Mouse (Mus musculus) midbrain, embryonic 16.5 days (tissue): ENCODE results near the gene Igfbp4. TPM values are rescaled to one million over a fixed set of nuclear protein-coding genes. Genes with fewer than 3 reads are reported as not detected.

Experiments
- ATAC-seq: fragments of 200-750 bp; cut with Nextera tagmentation; 2 replicates; pipeline ENCODE4 v1.8.0; 2017; ENCODE audit warnings: moderate TSS enrichment
- H3K27ac ChIP-seq: fragments of 300-500 bp; sonication (generic); 2 replicates; pipeline ENCODE4 v1.5.1; 2014; ENCODE audit warnings: mild to moderate bottlenecking, low read length, mixed read lengths
- H3K27me3 ChIP-seq: fragments of 300-500 bp; sonication (generic); 2 replicates; pipeline ENCODE4 v1.6.1; 2014; ENCODE audit warnings: low read depth, low read length, mixed read lengths; ENCODE audit not compliant: control insufficient read depth, insufficient read depth
- H3K36me3 ChIP-seq: fragments of 300-500 bp; sonication (generic); 2 replicates; pipeline ENCODE4 v1.6.1; 2014; ENCODE audit warnings: mild to moderate bottlenecking, low read length, moderate library complexity, mixed read lengths; ENCODE audit not compliant: control insufficient read depth, insufficient read depth
- H3K4me1 ChIP-seq: fragments of 300-500 bp; sonication (generic); 2 replicates; pipeline ENCODE4 v1.6.1; 2014; ENCODE audit warnings: mild to moderate bottlenecking, low read length, mixed read lengths; ENCODE audit not compliant: control insufficient read depth, insufficient read depth
- H3K4me2 ChIP-seq: fragments of 300-500 bp; sonication (generic); 2 replicates; pipeline ENCODE4 v1.6.1; 2014; ENCODE audit warnings: mild to moderate bottlenecking, low read length, mixed read lengths
- H3K4me3 ChIP-seq: fragments of 300-500 bp; sonication (generic); 2 replicates; pipeline ENCODE4 v1.5.1; 2014; ENCODE audit warnings: low read depth, mild to moderate bottlenecking, low read length, moderate library complexity, mixed read lengths
- H3K9ac ChIP-seq: fragments of 300-500 bp; sonication (generic); 2 replicates; pipeline ENCODE4 v1.6.1; 2014; ENCODE audit warnings: low read depth, low read length, mixed read lengths
- H3K9me3 ChIP-seq: fragments of 300-500 bp; sonication (generic); replicated peaks from 2 replicates; pipeline ENCODE4 v1.6.1; 2014; ENCODE audit warnings: mild to moderate bottlenecking, low read length, mixed read lengths; ENCODE audit not compliant: control insufficient read depth, poor library complexity, severe bottlenecking
- WGBS: fragments of 180-500 bp; shearing (Covaris S2); extraction: QIAGEN DNeasy Blood & Tissue Kit; methylation state at CpG from one replicate; pipeline ENCODE4 v1.1.7; 2014; 5-methylcytosine and 5-hydroxymethylcytosine counted together
- polyA plus RNA-seq: library from polyadenylated mRNA; unstranded; fragments of >200 nt; fragmentation: Nextera tagmentation; extraction: Ambion mirVana; gene quantifications from 2 replicates; pipeline ENCODE4 v1.2.1, GENCODE M21; 2015

Igfbp4 gene
- polyA plus RNA-seq, 1 experiment from 2014 or later, result 117 TPM

DNA sequence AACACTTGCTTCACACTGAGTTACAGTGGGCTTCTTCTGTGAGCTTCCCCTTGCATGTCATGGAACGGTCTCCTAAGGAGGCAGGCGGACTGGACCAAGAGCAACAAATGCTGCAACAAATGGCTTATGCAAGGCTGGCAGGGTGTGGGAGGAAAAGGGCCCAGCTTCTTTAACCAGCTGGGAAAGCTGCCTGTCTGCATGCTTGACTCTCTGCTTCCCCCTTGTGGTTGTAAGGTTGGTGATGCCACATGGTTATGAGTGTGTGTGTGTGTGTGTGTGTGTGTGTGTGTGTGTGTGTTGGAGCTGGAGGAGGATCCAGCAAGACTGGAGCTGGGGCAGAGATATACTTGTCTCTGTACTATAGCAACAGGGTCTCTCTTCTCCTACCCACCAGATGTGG is 24.9 kb downstream of the Igfbp4 start:
- H3K4me3 ChIP-seq, result no peak overlapping the region
- H3K36me3 ChIP-seq, result no peaks in the 10 kb centered on the region
- ATAC-seq, result no peak
- H3K9me3 ChIP-seq, result no peaks in the 10 kb centered on the region
- 20% methylated on average over 2 of the region's 2 CpGs for WGBS
- H3K9ac ChIP-seq, result no peak overlapping the region
- H3K27me3 ChIP-seq, result no peaks in the 10 kb centered on the region
- H3K27ac ChIP-seq, result no peak overlapping the region
- no peak overlapping the region for H3K4me2 ChIP-seq
- H3K4me1 ChIP-seq, result peaks cover 6% of the 10 kb centered on the region; the same call in 1 of the 2 replicates

DNA sequence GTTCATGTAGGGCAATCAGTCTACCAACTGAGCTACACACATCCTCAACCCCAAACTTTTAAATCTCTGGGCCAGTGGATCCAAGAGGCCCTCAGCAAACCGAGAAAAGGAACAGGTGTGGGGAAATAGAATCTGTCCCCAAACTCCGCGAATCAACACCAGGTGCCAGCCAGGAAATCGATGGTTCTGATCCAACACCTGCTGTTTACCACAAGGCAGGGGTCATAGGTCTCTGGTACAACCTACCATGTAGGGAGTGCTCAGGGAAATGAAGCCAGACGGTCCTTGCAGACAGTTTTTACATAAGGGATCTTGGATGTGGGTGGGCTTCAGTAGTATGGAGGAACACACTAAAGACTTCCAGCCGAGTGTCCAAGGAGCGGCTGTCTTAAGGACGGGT is 26.5 kb downstream of the Igfbp4 start:
- H3K4me1 ChIP-seq, result peaks cover 9% of the 10 kb centered on the region; the same call in 1 of the 2 replicates
- H3K4me3 ChIP-seq, result no peak overlapping the region
- H3K27me3 ChIP-seq, result no peaks in the 10 kb centered on the region
- ATAC-seq, result no peak
- 87% methylated on average over 8 of the region's 8 CpGs for WGBS
- no peak overlapping the region for H3K27ac ChIP-seq
- no peaks in the 10 kb centered on the region for H3K9me3 ChIP-seq
- H3K9ac ChIP-seq, result no peak overlapping the region
- no peaks in the 10 kb centered on the region for H3K36me3 ChIP-seq
- no peak overlapping the region for H3K4me2 ChIP-seq

DNA sequence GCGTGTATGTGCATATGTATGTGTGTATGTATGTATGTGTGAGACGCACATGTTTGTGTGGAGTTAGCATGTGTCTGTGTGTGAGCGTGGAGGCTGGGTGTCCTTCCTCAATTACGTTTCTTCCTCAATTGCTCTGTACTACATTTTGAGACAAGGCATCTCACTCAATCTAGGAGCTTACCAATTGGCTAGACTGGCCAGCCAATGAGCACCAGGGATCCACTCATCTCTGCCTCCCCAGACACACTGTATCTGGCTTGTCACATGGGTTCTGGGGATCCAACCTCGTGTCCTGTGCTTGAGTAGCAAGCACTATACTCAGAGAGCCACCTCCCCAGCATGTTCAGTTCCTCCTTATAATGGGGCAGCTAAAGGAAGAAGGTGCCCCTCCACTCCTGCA is 27.4 kb downstream of the Igfbp4 start:
- H3K9me3 ChIP-seq, result no peaks in the 10 kb centered on the region
- no peak overlapping the region for H3K4me2 ChIP-seq
- no peak overlapping the region for H3K27ac ChIP-seq
- ATAC-seq, result no peak
- peaks cover 5% of the 10 kb centered on the region; the same call in 1 of the 2 replicates for H3K4me1 ChIP-seq
- no peak overlapping the region for H3K4me3 ChIP-seq
- H3K27me3 ChIP-seq, result no peaks in the 10 kb centered on the region
- H3K9ac ChIP-seq, result no peak overlapping the region
- no peaks in the 10 kb centered on the region for H3K36me3 ChIP-seq
- WGBS, result 82% methylated on average over 5 of the region's 5 CpGs

DNA sequence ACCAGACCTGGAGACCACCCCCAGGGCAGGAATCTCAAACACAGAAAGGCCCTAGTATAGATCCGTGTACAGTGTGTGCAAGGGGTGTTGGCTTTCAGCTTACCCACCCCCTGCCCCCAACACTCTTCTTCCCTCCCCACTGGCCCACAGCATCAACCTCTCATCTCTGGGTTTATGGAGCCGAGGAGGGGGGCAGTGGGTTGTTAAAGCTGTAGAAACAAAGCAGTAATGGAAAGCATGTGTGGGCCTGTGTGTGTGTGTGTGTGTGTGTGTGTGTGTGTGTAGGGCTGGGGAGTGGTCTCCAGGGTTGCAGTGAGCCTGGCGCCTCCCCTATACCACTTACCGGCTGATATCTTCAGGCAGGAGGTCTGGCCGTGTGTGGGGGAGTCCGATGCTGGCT is 30.8 kb downstream of the Igfbp4 start:
- Histone ChIP-seq H3K4me3 (no peak overlapping the region), H3K4me1 (0 out of 2 replicates have a peak, but pooled peaks cover 4% of the 10 kb centered on the region), H3K9me3 (no peaks in the 10 kb centered on the region), H3K27me3 (no peaks in the 10 kb centered on the region), H3K4me2 (no peak overlapping the region), H3K36me3 (no peaks in the 10 kb centered on the region), H3K9ac (no peak overlapping the region), H3K27ac (no peak overlapping the region)
- ATAC-seq, result no peak
- 40% methylated on average over 6 of the region's 6 CpGs for whole genome bisulfite sequencing

DNA sequence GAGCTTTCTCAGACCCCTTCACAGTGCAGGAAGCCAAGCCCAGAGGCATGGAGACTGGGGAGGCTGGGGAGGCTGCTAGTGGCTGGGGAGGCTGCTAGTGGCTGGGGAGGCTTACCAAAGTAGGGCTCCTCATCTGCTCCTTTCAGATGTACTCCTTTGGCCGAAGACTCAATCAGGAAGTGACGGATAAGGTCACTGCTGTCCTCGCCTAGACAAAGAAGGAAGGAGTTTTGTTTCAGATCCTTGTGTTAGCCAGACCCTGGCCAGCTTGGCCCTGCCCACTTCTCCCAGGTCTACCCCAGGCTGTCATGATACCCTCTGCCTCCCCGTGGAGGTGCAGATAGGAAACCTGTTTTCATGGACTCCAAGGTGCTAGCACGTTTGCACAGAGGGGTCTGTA is 32.7 kb downstream of the Igfbp4 start:
- no peaks in the 10 kb centered on the region for H3K27me3 ChIP-seq
- 0 out of 2 replicates have a peak, but pooled peaks cover 4% of the 10 kb centered on the region for H3K4me1 ChIP-seq
- H3K36me3 ChIP-seq, result no peaks in the 10 kb centered on the region
- H3K27ac ChIP-seq, result no peak overlapping the region
- no peak overlapping the region for H3K4me2 ChIP-seq
- ATAC-seq, result no peak
- no peak overlapping the region for H3K9ac ChIP-seq
- WGBS, result 69% methylated on average over 5 of the region's 5 CpGs
- no peaks in the 10 kb centered on the region for H3K9me3 ChIP-seq
- no peak overlapping the region for H3K4me3 ChIP-seq

DNA sequence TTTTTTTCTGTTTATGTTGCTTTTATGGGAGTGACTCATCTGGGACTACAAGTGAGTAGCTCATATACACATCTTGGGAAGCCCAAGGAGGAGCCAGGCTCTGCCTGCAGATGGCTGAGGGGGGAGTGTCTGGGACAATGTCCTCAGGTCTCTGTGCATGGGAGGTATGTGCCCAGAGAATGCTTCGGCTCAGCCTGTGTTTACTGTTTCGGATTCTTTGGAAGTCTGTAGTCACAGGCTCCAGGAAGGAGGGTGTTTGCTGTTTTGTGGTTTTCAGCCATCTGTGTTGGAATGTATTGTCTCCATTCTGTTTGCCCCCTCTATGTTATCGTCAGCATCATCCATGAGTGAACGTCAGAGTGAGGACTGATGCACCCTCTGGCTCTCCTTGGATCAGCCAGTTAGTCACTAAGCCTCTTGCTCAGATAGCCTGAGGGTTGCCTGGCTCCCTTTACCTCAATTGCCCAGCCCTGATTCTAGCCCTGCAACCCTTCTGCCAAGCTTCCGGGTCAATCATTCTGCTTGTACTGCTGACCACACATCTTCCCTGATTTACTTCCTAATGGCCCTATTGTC is 35.8 kb downstream of the Igfbp4 start:
- Histone ChIP-seq H3K36me3 (no peaks in the 10 kb centered on the region), H3K27me3 (no peaks in the 10 kb centered on the region), H3K4me3 (no peak overlapping the region), H3K4me2 (no peak overlapping the region), H3K4me1 (0 out of 2 replicates have a peak, but pooled peaks cover 4% of the 10 kb centered on the region), H3K27ac (no peak overlapping the region), H3K9ac (no peak overlapping the region), H3K9me3 (no peaks in the 10 kb centered on the region)
- WGBS, result 89% methylated on average over 5 of the region's 5 CpGs
- ATAC-seq, result no peak

DNA sequence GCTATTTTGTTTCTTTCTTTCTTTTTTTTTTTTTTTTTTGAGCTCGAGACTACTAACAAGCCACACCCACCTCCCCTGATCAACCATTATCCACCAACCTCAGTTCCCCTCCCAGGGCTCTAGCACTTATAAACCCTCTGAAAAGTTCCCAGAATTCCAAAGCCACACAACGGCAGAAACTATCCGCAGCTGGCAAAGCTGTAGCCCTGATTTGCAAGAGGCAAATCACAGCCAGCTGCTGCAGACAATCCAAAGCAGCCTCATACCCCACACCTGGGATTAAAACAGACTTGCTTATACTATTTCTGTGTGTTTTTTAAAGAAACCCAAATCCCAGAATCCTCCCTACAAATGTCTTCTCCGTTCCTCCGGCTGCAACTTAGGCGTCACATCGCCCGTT is 36.8 kb downstream of the Igfbp4 start:
- Histone ChIP-seq H3K9ac (no peak overlapping the region), H3K4me1 (no peaks in the 10 kb centered on the region), H3K9me3 (no peaks in the 10 kb centered on the region), H3K36me3 (no peaks in the 10 kb centered on the region), H3K27ac (no peak overlapping the region), H3K4me3 (no peak overlapping the region), H3K4me2 (no peak overlapping the region), H3K27me3 (no peaks in the 10 kb centered on the region)
- WGBS, result 90% methylated on average over 8 of the region's 8 CpGs
- no peak for ATAC-seq

DNA sequence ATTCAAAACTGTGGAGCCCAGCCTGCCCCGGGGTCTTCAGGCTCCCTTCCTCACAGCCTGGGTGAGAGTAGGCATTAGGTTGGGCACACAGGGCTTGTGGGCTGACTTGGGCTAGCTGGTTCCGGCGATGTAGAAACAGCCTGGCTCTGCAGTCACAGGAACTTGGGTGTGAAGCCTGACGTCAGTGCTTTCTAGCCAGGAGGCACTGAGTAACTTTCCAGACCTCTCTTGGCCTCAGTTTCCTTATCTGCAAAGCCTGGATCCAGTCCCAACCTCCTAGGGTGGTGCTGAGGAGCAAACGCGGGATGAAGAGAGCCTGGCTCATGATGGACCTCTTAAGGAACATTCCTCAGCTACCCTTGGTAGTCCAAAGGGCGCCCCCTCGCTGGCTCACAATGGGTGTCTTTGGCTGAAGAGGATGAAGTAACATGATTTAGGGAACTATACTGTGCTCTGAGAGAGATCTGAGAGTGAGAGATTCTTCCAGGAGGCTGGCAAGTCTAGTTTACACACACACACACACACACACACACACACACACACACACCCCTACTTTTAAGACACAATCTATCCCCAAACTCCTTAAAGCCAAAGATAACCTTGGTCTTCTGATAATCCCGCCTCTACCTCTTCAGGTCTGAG is 40.0 kb downstream of the Igfbp4 start:
- H3K27ac ChIP-seq, result no peak overlapping the region
- no peak for ATAC-seq
- H3K9me3 ChIP-seq, result no peaks in the 10 kb centered on the region
- H3K4me1 ChIP-seq, result no peaks in the 10 kb centered on the region
- H3K36me3 ChIP-seq, result no peaks in the 10 kb centered on the region
- H3K9ac ChIP-seq, result no peak overlapping the region
- no peak overlapping the region for H3K4me3 ChIP-seq
- WGBS, result 91% methylated on average over 9 of the region's 9 CpGs
- H3K4me2 ChIP-seq, result no peak overlapping the region
- H3K27me3 ChIP-seq, result no peaks in the 10 kb centered on the region

DNA sequence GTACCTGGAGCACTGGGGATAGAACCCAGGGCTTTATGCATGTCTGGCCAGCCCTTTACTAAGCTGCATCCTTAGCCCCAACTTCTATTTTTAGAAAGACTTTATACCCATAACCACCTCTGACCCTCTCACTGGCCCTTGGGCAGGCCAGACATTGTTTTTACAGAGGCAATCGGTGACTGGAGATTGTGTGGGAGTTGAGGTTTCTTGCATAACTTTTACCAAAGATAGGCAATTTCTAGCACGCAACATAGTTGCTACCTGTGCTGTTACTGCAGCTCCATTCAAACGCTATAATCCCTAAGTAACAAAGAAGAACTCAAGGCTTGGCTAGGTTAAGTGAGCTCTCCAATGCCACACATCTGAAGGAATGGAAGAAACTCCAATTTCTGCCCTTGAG is 40.5 kb downstream of the Igfbp4 start:
- no peak overlapping the region for H3K27ac ChIP-seq
- no peaks in the 10 kb centered on the region for H3K4me1 ChIP-seq
- H3K9me3 ChIP-seq, result no peaks in the 10 kb centered on the region
- H3K9ac ChIP-seq, result no peak overlapping the region
- H3K4me2 ChIP-seq, result no peak overlapping the region
- H3K4me3 ChIP-seq, result no peak overlapping the region
- no peaks in the 10 kb centered on the region for H3K27me3 ChIP-seq
- H3K36me3 ChIP-seq, result no peaks in the 10 kb centered on the region
- no peak for ATAC-seq
- 80% methylated on average over 3 of the region's 3 CpGs for WGBS
